Mouse (Mus musculus) bone marrow, adult 2 months (tissue): ENCODE measurements around the gene Pon1.

Source experiments
- CTCF ChIP-seq: fragments of 200-500 bp; IDR thresholded peaks from 2 replicates; pipeline ENCODE4 v1.5.1; 2011; ENCODE audit warnings: low read length, control low read depth; ENCODE audit not compliant: control insufficient read depth, insufficient read depth
- POLR2A ChIP-seq: fragments of 200-500 bp; IDR thresholded peaks from 2 replicates; pipeline ENCODE4 v1.6.1; 2011; ENCODE audit warnings: low read depth, mild to moderate bottlenecking, control low read depth, low read length, borderline replicate concordance; ENCODE audit not compliant: control insufficient read depth

- TF ChIP-seq POLR2A, result no peak
- TF ChIP-seq CTCF, result no peak
These were observed 28.3 kb upstream of the Pon1 start for GRCm38 (mm10) chr6:5222080-5222479.
